Mouse (Mus musculus) olfactory bulb, adult 2 months (tissue): ENCODE data around the gene Hist1h4k.

Experiments
- CTCF ChIP-seq: fragments of 200-500 bp; IDR thresholded peaks from 2 replicates; pipeline ENCODE4 v1.5.1; 2012; ENCODE audit warnings: low read depth, mild to moderate bottlenecking, low read length, moderate library complexity; ENCODE audit not compliant: insufficient read depth
- POLR2A ChIP-seq: fragments of 200-500 bp; IDR thresholded peaks from 2 replicates; pipeline ENCODE4 v1.6.1; 2012; ENCODE audit warnings: mild to moderate bottlenecking, low read depth, low read length, moderate library complexity; ENCODE audit not compliant: insufficient read depth

DNA sequence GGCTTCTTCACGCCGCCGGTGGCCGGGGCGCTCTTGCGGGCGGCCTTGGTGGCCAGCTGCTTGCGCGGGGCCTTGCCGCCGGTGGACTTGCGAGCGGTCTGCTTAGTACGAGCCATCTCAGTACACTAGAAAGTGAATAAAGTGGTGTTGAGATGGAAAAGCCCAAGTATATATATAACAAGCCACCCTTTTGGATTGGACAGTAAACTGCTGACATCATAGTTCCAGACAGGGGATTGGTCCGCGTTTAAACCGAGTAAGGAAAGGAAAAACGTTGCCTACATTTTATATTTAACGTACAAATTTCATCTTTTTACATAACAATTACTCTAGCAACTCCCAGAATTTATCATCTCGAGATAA, 32.9 kb upstream of the Hist1h4k start, which contains the start of gene Hist1h3i:
- TF ChIP-seq POLR2A (no peak), CTCF (no peak)
